Mouse (Mus musculus) liver, adult 2 months (tissue): ENCODE results near the gene Lrch1.

Source experiments
- CTCF ChIP-seq: fragments of 200-500 bp; IDR thresholded peaks from 2 replicates; pipeline ENCODE4 v1.5.1; 2011; ENCODE audit warnings: low read depth, low read length, control low read depth
- POLR2A ChIP-seq: fragments of 200-500 bp; IDR thresholded peaks from 2 replicates; pipeline ENCODE4 v1.6.1; 2011; ENCODE audit warnings: low read length, control low read depth; ENCODE audit not compliant: insufficient read depth; ENCODE audit errors: extremely low read depth

DNA sequence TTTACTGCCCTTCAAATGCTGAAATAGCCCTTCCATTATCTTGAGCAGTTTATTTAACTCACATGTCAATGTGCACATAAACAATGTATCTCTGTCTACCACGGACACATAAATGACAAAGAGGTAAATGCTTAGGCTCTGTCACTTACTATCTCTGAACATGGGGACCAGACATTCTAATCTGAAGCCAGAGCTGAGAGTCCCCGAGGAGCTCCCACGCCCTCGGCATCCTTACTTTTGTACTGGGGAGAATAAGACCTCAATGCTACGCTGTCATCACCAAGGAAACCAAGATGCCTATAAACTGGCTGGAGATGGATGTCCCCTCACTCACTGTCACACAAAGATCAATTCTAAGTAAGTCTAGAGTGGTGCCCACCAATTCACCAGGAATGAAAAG is 157.1 kb downstream of the Lrch1 start:
- TF ChIP-seq POLR2A, result no peak
- no peak for TF ChIP-seq CTCF
